Mouse (Mus musculus) left cerebral cortex, postnatal 36 days (tissue): Measurements from ENCODE around the gene Cldnd1. TPM values are rescaled to one million over a fixed set of nuclear protein-coding genes. Genes with fewer than 3 reads are reported as not detected.

ENCODE experiments used
- DNase-seq, 2 experiments: peaks; one replicate each; pipeline ENCODE4 v3.0.0; 2021 to 2022; ENCODE audit warnings: low spot score in 2 of 2, mixed read lengths in 1 of 2
- intact Hi-C: fragments of 180-260 bp; cut with DNase I; formaldehyde crosslinking; loops from one replicate; pipeline ENCODE4 v1.15.1; 2025
- total RNA-seq, 2 experiments: library from RNA; stranded (reverse); gene quantifications; 2 replicates each; pipeline ENCODE4 v1.2.3; 2021

Gene Cldnd1
- total RNA-seq, 2 experiments from 2014 or later, result 90.8 to 105 TPM

DNA sequence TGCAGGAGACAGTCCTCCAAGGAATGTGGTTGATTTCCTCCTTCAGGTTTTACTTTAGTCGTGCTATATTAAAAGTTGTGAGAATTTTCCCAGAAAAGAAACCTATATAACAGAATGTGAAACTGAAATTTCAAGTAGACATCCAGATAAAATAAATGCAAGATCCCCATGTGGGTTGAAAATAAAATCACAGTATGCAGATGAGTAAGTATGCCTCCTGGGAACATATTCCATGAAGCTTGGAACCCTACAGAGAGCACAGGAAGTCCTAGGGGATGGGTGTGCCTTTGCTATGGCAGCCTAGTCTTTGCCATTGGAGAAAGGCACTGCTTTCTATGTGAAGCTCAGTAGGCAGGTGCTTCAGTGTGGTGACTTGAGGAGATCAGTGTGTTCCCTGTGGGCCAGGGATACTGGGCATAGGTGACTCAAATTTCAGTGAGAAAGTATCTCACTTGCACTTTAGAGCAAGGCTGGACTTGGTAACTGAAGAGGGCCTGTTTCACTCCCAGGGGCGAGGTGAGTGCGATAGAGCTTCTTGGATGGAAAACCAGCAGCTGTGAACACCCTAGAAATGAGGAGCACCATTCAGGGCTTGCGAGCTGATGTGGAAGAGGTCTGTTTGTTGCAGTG lies 20.3 kb upstream of the Cldnd1 start:
- DNase-seq, result peak in 1 of 2 experiments; percentile 33
- intact Hi-C loops, result no loop called here

DNA sequence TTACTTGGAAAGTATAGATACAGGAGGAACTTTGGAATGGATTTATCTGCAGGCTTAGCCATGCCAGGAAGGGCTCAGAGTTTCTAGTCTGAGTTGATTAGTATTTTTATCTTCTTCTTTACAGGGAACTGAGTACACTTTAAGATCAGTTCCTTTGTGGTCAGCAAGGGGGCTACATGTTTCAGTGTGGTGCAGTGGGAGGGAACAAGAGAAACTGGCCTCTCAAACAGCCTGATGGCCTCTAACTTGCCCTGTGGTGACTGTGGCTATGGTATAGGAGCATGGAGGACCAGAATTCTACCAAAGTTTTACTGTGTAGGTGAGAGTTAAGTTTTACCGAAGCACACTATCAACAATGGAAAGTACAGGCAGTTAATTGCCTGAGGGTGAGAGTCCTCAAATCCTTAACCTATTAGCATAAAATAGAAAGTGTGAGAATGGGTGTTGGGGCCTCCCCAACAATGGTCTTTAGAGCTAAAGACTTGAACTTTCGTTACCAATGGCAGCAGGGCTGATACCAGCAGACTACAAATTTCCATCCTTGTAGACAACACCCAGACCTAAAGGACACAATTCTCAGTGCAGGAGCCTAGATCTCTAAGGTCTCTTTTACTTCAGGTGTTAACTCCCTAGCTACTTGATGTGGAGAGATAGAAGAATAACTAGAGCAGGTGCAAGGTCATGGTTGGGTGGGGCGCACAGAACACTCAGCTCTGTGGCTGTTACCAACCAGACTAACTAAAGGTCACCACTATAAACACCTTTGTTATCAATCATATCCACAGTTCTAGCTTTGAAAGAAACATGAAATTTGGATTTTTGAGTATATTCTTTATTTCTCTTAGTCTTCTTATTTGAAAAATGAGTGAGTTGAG lies 18.9 kb upstream of the Cldnd1 start:
- intact Hi-C loops, result no loop called here
- no peak for DNase-seq

GRCm38 (mm10) chr16:58709536-58709935 lies 18.2 kb upstream of the Cldnd1 start:
- DNase-seq, result no peak
- intact Hi-C loops, result no loop called here

- DNase-seq, result no peak
- intact Hi-C loops, result no loop called here
Observed at GRCm38 (mm10) chr16:58712221-58712620, 15.5 kb upstream of the Cldnd1 start.

GRCm38 (mm10) chr16:58713128-58713527 lies 14.6 kb upstream of the Cldnd1 start:
- intact Hi-C loops, result no loop called here
- no peak for DNase-seq

DNA sequence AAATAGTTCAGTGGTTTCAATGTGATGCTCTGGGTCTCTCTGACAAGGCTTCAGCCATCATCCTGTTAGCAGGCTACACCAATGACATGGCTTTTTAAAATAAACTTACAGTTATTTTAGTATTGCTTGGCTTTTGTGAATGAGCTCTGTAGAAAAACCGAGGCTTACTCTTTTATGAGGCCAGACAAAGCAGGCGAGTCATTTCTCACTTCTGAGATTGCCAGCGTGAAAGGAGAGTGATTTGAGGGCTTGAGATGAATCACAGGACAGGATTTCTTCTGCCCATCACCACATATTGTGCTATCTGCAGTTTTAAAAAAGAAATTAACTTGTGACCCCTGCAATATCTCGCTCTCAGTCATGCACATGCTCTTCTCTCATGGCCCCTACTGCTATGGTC lies 12.7 kb upstream of the Cldnd1 start:
- DNase-seq, result no peak
- intact Hi-C loops, result no loop called here

GRCm38 (mm10) chr16:58718666-58719120 lies 9.0 kb upstream of the Cldnd1 start, which contains the start of gene Gpr15:
Gene Gpr15 (minus strand): TSS chr16:58719070.
- DNase-seq, result no peak
- intact Hi-C loops, result no loop called here

- intact Hi-C loops, result no loop called here
Observed at GRCm38 (mm10) chr16:58722292-58722691, 5.4 kb upstream of the Cldnd1 start.

GRCm38 (mm10) chr16:58726680-58727476 lies 832 bp upstream of the Cldnd1 start:
- intact Hi-C loops, result loop anchor here (5.0 kb wide), 1 partner anchor 55 kb away; the partner anchor contains the start of gene Cpox
- DNase-seq, result no peak

More at GRCm38 (mm10) chr16:58722292-58722691, 5.4 kb upstream of the Cldnd1 start:
- no peak for DNase-seq

GRCm38 (mm10) chr16:58728176-58728671 lies 514 bp downstream of the Cldnd1 start:
- peak in 1 of 2 experiments; percentile 50 for DNase-seq
- intact Hi-C loops, result loop anchor here (5.0 kb wide), 1 partner anchor 56 kb away; the partner anchor contains the start of gene Cpox

- DNase-seq, result no peak
- intact Hi-C loops, result loop anchor here (5.0 kb wide), 1 partner anchor 61 kb away; no protein-coding TSS in a partner anchor
Observed at GRCm38 (mm10) chr16:58738205-58738604, 10.5 kb downstream of the Cldnd1 start.

GRCm38 (mm10) chr16:58738800-58739199 lies 11.1 kb downstream of the Cldnd1 start:
- intact Hi-C loops, result loop anchor here (5.0 kb wide), 1 partner anchor 61 kb away; no protein-coding TSS in a partner anchor

GRCm38 (mm10) chr16:58740751-58741150 lies 13.0 kb downstream of the Cldnd1 start:
- intact Hi-C loops, result no loop called here
- no peak for DNase-seq

More at GRCm38 (mm10) chr16:58738800-58739199, 11.1 kb downstream of the Cldnd1 start:
- no peak for DNase-seq

DNA sequence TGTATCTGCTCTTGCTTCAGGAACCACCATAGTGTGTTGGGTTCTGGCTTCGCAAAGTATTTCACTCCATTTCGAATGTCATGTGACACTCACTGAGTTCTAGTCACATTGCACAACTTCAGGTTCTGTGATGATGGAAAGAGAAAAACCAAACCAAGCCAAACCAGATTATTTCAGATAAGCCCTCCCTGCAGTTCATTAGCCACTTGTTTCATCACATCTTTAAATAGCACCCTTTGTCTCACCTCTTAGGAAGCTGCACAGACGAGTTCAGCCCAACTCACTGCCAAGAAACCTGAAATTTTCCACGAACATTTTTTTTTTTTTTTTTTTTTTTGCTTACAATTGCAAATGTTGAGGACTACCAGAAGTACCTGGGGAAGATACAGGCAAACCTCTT lies 19.0 kb downstream of the Cldnd1 start:
- intact Hi-C loops, result no loop called here
- DNase-seq, result no peak

DNA sequence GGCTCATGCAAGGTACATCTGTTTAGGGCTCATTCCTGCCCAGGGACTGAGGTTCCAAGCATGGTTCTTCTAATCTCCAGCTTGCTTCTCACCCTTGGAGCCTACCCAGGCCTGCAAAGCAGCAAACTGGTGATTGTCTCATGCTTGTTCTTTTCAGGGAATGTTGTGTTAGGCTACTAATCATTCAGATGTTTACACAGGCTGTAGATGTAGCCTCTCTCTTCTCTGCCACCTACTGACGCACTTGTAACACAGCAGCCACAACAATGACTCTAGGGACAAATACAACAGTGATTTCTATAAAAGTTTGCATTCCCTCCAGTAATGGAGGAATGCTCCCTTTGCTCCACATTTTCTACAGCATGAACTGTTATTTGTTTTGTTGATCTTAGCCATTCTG lies 23.6 kb downstream of the Cldnd1 start:
- DNase-seq, result no peak

DNA sequence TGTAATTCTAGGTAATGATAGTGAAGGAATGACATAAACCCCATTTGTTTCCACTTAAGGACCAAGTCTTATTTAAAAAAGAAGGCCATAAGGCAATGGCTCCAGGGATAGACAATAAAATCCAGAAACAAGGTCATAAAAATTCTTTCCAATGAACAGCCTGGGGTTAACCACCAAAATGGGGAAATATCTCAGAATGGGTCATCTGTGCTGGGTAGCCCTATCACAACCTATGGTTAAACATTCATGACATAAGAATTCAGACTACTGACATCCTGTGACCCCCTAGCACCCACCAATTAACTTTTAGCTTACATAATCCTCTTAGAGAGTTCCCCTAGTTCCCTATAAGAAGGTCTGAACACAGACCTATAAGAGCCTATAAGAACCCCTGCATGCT lies 28.5 kb downstream of the Cldnd1 start:
- intact Hi-C loops, result no loop called here
- no peak for DNase-seq

More for the DNA sequence above, 23.6 kb downstream of the Cldnd1 start:
- intact Hi-C loops, result no loop called here

GRCm38 (mm10) chr16:58763076-58763475 lies 35.4 kb downstream of the Cldnd1 start, which contains the start of gene Olfr172:
Gene Olfr172 (minus strand): TSS chr16:58763176.
- intact Hi-C loops, result no loop called here
- no peak for DNase-seq
